Mouse (Mus musculus): Measurements from ENCODE around the gene Sgsm3.

Sgsm3 gene

DNA sequence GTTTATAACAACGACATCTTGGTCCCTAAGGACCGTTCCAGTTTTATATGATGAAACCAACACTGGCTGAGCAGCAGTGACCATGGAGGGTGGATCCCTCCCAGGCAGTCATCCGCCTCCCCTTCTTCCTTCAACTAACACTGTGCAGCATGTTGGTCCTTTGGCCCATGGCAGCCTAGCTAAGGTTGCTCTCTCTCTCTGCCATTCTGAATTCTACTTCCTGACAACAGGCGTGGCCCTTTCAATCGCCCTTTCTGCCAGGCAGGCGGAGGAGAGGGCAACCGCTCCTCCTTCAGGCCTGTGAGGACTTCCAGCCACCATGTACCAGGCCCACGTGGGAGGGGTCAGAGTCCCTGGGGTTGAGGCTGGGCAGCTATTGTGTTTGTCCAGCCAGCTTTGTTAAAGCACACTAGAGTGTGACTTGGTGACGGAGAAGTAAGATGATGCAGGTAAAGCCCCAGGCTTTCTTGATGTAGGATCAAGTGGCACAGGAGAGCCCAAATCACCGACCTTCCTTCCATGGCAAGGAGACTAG, 53.4 kb downstream of the Sgsm3 start:
- no peak for DNase-seq

DNA sequence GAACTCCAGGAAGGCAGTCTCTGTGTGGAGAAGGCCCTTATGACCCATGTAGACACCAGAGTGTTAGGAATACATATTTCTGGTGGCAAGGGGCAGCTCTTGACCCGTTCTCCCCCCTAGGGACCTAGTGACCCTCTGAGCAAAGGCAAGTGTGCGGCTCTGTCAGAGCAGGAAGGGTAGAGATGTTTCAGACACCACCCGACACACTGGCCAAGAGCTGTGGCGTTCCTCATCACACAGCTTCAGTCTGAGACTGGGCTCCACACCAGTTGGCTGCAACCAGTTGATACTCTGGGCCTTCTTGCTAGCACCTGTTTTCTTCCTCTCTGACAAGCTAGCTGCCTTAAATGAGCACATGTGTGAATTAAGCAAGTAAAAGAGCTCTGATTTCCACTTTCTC, 54.0 kb downstream of the Sgsm3 start:
- no peak for DNase-seq

DNA sequence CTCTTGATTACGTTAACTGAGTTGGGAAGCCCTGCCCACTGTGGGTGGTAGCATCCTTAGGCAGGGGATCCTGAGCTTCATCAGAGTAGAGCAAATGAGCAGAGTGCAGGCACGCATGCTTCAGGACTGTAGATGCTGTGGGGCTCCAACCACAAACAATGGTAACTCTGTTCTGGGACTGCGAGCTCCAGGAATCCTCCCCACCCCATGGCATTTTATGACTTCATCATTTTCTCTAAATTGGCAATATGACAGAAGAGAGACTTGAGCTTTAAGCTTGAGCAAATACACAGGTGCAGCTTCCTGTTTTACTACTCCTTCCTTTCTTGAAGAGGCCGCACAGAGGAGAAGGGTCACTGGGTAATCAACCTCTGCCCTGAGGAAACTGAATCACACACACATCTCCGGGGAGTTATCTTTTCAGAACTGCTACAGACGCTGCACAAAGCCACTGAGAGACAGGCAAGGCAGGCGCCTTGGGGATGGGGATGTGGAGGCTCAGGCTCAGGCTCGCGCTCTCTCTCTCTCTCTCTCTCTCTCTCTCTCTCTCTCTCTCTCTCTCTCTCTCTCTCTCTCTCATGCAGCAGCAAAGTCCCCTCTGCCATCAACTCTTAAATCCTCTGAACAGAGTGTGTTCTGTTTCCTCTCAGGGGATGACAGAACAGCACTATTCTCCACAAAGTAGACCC, 55.5 kb downstream of the Sgsm3 start:
- no peak for DNase-seq

DNA sequence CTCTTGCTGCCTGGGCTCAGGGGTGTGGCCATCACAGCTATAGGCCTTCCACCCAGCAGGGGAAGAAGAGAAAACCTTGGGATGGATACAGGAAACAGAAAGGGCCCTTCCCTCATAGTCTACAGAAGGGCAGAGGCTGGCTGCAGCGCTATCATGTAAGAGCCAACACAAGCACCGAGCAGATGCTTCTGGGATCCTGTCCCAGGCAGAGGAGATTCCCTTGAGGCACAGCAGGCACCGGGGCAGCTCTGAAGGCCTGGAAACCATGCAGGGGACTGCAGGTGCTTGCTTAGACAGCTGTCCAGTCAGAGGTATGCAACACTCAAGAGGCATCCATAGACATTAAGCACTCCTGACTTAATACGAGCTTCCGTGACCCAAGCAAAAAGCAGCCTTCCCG, 56.6 kb downstream of the Sgsm3 start:
- DNase-seq = no peak

DNA sequence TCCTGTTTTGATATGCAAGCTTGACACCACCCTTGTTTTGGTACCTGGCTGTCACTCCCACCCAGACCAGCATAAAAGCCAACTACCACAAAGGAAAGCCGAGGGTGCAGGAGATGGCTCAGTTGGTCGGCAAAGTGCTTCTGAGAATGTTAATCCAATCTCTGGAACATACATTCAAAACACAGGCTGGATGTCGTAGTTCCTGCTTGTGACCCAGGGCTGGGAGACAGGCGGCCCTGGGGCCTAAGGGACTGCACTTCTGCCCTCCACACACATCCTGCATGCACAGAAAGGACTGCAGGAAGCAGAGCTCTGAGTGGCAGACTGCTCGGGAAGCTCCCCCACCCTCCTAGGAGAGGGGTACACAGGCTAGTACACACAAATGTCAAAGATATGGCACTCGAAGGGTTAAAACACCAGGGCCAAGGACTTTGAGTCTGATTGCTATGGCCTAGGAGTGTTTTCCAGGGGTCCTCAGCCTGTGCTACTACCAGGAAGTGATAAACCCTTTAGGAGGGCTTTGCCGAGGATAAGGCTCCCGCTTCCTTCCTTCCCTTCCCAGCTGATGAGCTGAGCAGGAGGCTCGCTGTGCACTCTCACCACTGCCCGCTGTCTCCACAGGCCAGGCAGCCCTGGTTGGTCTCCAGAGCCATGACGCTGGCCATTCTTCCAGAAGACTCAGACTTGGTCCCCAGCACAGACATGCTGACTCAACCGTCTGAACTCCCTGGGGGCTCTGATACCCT, 58.0 kb downstream of the Sgsm3 start:
- DNase-seq = no peak

DNA sequence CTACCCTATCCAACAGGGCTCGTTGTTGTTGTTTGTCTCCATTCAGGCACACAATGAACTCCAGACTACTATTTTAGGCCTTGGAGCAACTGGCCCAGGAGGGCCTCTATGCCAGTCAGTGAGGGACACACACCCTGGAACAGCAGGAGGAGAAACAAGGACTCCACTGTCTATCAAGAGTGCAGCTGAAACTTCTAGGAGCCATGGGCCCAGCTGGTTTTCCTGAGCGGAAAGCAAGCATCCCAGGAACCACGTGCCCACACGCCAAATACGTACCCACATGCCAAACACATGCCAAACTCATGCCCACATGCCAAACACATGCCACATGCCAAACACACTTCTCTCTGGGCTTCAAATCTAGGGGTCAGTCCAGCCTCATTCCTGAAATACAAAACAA, 60.9 kb downstream of the Sgsm3 start:
- no peak for DNase-seq

DNA sequence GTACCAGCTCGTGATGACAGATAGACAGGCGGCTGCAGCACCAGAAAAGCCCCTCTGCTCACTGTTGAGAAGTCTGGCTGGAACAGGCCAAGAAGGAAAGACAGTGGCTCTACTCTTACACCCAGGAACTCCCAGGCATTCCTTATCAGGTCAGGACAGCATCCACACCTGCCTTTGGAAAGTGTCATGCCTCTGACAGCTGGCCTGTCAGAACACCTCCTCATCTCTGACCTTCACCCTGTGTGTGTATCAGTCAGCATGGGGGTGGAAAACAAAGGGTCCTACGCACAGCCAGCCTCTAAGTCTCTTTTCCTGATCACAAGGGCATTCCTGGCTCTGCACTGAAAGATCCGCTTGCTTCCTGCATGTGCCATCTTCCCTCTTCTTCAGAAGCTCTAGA, 64.2 kb downstream of the Sgsm3 start:
- no peak for DNase-seq

DNA sequence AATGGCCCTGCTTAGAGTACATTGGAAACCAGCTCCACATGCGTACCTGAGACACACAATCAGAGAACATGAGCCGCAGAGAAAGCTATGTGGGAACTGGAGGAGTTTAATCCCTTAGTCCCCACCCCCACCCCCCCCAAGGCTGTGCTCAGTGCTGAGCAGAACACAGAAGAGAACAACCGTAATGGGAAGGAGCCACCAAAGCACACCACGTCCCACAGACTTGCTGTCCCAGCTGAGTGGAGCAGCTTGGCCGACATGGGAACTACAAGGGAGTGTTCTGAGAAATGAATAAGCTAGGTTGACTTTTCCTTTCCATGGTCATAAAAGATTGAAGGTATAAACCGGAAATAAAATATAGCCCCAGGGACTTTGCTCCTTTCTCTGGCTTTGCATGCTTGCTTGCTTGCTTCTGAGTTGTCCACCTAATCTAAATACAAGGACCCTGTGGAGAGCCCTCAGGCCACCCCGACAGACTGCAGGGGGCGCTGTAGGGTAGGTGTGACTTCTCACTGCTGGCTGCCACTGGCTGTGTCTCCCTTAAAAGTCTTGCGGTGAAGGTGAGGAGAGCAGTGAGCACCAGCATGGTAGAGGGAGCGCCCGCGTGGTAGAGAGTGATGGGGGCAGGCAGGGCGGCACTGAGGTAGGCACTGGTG, 64.8 kb downstream of the Sgsm3 start:
- DNase-seq = no peak

DNA sequence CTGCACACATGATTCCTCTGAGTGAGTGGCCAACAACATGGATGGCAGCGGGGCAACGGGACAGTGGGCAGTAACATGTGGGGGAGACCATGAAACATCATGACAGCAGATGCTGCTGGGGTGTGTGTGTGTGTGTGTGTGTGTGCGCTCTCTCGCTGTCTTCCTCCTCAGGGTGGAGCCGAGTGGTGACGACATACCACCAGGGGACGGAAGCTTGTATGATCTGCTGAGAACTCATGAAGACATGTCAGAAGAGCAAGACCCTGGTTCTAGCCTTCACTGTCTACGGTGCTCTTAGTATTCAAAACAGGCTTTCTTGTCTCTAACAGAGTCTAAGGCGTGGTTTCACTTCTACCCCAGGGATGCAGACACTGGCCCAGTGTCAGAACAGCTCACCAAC, 66.9 kb downstream of the Sgsm3 start:
- DNase-seq = no peak

DNA sequence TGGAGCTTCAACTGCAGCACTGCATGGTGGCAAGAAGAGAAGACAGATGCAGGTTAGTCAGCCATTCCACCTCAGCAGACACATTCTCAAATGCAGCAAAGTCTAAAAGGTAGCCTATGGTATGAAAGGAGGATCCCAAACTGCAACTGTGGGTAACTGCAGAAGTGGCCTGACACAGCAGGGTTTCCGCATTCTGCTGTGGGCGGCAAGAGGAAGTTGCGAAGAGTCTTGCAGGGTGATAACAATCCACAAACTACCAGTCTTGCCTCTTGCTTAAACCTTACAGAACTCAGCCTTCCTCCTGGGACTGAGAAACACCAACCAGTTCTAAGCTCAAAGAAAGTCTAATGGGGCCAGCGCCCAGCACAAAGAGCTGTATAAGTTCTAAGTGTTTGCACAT, 67.8 kb downstream of the Sgsm3 start:
- no peak for DNase-seq

DNA sequence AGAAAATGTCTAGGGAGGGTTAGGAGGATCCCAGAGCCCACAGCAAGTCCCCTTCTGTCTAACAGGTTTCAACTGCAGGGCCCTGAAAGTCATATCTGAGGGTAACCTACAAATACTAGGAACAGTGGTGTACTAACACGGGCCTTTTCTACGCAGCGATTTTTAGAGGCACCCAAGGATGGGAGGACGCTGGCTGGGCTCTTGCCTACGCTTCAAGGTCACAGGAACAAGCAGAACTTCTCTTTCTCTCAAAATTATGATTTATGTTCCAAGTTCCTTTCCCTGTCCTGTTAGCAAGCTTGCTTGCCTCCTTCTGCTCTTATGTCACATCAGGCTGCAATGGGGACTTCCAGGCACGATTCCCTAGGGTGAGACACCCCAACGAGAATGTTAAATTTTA, 68.5 kb downstream of the Sgsm3 start:
- DNase-seq = no peak

DNA sequence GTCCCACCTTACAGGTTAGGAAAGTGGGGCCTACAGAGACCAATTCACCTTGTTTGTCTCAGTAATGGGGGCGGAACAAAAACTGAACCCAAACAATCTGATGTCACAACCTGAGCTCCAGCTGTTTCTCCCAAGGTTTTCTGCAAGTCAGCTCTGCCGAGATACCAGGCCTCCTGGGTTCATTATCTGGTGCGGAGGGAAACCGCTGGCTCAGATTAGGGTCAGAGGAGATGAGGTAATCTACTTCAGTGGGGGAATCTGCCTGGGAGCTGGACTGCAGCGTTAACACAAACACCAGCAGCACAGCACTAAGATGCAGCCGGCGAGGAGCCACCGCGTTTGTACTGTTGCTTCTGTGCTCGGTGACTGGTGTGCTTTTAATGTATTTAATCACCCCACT, 69.9 kb downstream of the Sgsm3 start:
- DNase-seq = no peak

DNA sequence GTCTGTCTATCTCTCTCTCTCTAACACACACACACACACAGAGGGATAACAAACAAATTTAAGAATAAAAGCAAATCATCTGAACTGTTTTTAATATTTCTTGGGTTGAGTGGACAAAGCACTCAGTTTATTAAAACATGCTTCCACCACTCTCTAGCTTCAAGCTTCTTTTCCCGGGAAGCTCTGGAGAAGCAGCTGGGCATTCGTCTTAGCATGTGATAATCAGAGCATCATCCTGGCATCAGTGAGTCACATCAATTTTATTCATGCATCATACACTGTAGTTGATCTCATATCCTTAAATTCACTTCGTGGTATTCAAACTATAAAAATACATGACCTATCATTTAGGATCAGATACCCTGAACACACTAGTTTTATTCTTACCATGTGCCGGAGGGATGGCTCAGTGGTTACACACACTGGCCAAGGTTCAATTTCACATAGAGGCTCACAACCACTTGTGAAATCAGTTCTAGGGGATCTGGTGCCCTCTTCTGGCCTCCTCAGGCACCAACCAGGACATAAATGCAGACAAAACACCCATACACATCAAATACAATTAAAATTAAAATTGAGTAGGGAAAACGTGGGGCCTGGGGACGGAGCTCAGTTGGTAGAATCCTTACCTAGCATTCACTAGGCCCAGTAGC, 72.0 kb downstream of the Sgsm3 start:
- DNase-seq = no peak

DNA sequence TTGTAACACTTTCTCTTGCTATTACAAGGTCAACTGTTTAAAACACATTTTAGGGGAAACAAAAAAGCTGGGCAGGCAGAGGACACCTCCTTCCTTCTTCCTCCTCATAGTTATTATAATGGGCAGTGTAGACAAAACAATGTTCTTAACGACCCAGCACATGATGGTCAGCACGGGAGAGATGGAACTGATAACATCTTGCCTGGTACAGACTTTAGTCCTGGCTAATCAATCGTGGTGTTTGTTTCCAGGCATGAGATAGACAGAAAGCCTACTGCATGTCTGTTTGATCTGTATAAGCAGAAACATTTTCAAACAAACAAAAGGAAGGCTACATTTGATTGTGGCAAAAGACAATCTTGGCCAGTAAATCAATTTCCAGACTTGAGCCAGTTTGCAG, 72.9 kb downstream of the Sgsm3 start:
- no peak for DNase-seq

DNA sequence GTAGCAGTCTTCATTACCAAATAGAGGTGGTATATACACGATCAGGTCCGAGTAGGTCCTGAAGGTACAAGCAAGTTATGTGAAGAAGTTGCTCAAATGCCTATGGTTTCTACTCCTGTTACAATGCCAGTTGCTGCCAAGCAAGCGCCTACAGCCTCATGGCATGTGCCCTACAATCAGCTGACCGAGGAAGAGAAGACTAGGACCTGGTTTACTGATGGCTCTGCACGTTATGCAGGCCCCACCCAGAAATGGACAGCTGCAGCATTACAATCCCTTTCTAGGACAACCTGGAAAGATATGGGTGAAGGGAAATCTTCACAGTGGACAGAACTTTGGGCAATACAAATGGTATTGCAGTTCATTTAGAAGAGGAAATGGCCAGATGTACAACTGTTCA, 74.9 kb downstream of the Sgsm3 start:
- no peak for DNase-seq

DNA sequence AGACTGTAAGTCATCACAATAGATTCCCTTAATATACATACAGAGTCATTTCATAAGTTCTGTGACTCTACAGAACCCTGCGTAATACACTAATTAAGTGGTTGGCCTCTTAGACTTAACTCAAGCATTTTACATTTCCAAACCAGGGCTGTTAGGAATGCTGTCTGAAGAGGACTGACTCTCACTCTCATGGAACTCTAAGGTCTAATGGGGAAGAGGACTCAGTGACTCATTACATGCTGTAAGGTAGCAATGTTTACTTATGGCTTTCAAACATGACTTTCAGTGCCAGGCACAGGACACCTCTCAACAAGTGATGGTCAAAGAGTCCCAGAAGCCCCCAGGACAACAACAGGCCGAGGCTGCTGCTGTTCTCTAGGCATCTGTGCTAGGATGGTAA, 77.9 kb downstream of the Sgsm3 start:
- no peak for DNase-seq

DNA sequence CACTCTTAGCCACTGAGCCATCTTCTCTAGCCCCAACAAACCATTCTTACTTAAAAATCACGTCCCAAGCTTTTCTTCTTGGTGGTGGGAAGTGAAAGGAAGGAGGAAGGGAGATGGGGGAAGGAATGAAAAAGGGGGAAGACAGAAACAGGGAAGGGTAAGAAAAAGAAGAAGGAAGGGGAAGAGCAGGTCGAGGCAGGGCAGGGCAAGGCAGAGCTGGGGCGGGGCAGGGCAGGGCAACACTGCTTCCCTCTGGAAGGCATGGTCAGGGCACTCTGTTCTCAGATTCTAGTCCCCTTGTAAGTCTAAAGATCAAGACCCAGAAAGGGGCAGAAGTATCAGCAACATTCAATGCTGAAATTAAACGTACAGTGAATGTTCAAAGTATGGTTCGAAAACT, 80.2 kb downstream of the Sgsm3 start:
- DNase-seq = no peak

DNA sequence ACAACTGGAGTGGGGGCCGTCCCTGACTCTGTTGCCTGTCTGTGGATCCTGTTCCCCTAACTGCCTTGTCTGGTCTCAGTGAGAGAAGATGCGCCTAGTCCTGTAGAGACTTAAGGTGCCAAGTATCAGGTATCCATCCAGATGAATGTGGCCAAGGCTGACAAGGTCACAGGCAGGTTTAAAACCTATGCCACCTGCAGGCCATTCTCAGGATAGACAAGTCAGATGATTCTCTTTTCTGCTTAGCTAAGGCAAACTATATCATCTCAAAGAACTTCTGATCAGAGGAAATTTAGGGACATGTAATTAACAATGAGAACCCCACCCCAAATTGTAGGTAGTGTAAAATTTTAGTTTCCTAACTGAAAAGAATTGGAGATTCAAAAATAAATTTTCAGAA, 83.4 kb downstream of the Sgsm3 start:
- DNase-seq = no peak
